Mouse (Mus musculus): ENCODE results near the gene Irf4.

Irf4 gene

DNA sequence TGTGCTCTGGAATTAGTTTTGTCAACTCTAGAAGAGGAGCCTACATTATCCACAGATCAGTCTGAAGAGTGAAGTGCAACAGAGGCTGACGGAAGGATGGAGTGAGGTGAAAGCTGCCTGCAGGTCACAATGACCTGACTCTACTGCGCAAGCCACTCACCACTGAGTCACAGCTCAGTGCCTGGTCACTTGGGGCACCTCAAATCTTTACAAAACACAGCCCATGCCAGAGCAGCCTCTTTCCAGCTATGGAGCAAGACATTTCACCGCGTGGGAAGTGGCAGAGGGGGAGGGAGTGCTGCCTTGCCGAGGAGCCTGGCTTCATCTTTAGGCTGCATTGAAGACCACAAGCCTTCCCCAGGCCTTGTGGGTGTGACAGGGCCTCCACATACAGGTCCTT lies 65.2 kb downstream of the Irf4 start:
- no peak for DNase-seq
